Mouse (Mus musculus) mouse trophoblast stem cell (cell line): ENCODE results near the gene Sae1.

ENCODE experiments used
- in situ Hi-C, 2 experiments: fragments of 300-500 bp; cut with MseI, MboI; formaldehyde crosslinking; loops; 2 replicates in 1 of 2; 3 replicates in 1 of 2; pipeline ENCODE4 v1.15.1; 2025

Gene Sae1

DNA sequence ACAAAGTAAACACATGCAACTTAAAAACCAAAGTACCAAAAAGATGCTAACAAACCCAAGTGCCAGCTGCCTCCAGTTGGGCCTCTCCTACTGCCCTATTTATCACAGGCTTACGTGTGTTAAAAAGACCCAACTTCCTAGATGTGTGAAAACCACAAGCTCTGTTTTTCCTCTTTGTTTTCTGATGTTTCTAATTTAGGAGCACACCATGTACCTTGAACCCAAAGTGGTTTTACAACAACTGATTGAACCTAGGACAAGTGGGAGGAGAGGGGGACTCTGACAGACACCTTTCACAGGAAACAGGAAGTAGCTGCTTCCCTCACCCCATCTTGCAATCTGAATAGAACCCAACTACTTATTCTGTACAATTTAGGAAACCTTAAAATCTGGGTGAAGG is 23.3 kb downstream of the Sae1 start:
- in situ Hi-C loops = no loop called here

DNA sequence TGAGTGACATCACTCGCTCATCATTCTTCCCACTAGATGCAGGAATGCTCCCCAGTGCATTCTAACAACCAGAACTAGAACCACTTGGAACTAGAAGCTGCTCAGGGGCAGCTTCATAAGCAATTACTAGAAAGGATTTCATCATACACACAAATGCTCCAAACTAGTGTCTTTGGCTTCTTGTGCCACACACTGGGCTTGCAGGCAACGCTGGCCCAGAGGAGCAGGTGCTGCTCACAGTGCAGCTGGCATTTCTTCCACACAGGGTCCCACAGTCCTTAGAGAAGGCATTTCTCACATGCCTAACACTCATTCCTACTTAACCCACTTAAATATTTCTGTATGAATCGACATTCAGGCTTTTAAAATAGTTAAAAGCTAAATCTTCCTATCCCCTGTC is 30.0 kb downstream of the Sae1 start:
- in situ Hi-C loops = no loop called here

DNA sequence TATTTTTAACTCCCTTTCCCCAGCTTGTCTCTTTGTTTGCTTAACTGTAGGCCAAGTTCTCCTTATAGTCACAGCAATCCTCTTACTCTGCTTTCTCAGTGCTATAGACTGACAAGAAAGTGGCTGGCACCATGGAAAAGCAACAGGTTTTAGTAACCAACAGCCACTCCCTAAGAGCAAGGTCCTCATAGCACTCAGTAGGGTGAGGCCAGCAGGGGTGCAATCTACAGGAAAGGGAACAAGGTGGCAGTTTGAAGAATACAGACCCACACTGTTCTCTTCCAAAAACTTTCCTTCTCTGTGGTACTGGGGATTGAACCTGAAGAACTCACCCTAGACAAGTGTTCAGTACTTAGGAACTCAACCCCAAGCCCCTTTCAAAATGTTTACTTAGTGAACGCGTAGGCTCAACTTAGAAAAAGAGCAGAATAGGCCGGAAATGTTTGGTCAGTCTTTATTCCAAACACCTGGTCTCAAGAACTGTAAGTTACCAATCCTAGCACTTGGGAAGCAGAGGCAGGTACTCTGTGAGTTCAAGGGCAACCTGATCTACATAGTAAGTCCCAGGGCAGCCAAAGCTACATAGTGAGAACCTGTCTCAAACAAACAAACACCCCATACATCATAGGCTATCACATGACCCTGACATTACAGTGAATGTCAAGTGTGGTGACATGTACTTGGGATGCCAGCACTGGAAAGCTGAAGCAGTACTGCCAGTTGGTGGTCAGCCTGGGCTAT is 31.6 kb downstream of the Sae1 start:
- in situ Hi-C loops = no loop called here

DNA sequence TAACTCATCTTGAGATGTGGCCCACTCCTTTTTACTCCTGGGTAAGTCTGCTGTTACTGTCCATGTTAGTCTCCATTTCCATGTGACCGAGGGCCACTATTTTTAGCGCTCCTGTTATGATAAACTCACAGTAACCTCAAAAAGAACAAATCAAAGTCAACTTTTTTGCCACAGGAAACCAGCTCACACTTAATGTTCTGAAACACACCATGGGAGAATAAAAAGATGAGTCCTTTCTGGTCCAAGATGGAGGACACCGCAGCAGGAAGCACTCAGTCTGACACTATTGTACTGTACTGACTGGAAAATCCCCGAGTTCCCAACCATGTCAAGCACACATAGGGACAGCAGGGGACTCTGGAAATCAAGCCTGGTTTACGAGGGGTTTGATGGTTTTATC is 37.6 kb downstream of the Sae1 start:
- in situ Hi-C loops = no loop called here

DNA sequence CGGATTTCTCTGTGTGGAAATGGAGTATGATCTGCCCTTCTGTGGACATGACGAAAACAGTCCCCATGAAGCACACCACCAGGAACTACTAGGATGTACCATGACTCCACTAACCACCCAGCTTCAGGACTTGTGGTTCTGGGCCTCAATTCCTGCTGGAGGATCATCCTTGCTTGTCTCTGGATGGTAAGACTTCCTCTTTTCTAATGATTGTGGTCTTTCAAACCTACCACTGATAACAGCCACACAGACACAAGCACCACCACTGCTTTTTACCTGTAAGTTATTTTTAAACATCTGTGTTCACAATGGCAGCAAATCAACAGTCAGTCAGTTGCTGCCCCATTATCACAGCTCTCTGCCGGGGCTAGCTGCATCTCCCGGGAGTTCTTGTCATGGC is 42.3 kb downstream of the Sae1 start:
- in situ Hi-C loops = no loop called here

DNA sequence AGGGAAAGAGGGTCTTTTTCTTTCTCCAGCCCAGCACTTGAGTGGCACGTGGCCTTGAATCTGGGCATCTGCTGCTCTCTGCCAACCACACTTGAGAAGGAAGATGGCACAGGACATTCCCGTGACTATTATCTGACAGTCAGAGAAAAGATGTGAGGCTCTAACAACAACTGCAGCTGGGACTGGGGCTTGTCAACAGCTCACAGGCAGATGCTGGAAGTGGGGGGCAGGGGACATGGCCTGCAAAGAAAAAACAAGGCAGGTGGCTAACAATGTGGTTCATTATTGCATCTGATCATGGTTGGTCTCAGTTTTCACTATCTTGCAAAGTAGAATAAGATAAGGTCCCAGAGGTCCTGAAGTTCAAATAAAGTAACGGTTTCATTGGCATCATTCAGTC is 43.0 kb downstream of the Sae1 start:
- in situ Hi-C loops = no loop called here

DNA sequence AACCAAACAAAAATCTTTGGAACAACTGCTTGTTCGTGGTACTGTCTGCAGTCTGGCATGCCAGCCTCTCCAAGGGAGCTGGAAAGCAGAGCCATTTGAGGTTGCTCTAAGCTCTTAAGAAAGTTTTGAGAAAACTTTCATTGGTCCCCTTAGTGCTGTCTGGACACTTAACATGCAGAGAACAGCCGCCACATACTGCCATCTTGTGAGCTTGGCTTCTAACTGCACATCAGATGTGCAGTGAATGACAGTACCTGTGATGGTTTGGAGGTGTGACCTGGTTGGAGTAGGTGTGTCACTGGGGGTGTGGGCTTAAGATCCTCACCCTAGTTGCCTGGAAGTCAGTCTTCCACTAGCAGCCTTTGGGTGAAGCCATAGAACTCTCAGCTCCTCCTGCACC is 49.9 kb downstream of the Sae1 start:
- in situ Hi-C loops = no loop called here

DNA sequence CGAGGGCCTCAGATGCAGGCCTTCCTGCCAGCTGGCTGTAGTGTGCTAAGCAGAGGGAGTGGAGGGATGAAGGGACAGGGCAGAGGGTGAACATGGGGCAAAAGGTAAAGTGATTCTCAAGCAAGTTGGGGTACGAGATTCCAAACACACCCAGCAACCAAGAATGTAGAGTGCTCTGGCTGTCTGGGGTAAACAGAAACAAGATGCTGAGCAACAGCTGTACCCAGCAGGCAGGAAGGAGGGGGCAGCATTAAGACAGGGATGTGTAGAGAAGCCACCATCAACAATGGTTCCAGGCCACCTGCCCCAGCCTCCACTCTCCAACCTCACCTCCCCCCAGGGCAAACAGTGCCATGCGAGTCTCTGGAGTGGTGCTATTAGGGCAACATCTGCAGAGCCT is 58.5 kb downstream of the Sae1 start:
- in situ Hi-C loops = no loop called here

DNA sequence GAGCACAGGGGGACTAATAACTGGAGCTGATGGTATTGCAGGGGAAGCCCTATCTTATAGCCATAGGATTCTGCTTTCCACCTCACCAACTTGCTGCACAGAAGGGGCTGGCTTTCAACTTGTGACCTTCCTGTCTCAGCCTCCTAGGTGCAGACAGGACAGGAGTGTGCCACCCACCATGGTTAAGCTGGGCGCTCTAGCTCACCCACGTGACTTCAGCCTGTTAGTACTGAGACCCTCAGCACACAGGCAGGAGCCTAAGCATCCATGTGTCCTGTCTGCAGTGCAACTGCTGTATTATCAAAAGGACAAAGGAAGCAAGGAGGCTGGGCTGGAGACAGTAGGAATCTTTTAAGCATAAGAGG is 61.0 kb downstream of the Sae1 start:
- in situ Hi-C loops = no loop called here

DNA sequence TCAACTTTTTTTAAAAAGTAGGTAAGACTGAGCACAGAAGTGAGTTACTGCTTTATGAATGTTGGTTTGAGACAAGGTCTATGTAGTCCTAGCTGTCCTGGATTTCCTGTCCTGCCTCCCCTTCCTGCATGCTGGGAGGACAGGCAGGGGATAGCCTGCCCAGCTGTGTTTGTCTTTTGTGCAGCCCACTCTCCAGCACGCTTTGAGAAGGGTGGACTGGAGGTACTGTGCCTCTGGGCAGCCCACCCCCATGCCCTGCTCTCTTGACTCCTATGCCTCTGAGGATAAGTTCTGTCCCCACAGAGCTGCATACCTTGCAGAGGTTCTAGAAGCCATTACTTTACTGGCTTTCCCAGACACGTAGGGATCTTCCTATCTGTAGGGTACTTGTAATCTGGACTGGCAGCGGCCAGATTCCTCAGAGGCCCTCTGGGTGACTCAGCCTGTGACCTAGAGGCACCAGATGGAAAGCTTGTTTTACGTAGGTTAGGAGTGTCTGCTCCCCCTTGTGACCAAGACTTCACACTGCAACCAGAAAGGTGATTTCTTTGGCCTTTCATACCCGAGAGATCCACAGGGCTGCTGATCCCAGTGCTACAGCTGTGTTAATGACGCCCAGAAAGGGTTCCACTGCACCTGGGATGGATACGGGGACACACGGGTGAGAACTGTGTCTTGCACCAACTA is 61.5 kb downstream of the Sae1 start:
- in situ Hi-C loops = no loop called here

DNA sequence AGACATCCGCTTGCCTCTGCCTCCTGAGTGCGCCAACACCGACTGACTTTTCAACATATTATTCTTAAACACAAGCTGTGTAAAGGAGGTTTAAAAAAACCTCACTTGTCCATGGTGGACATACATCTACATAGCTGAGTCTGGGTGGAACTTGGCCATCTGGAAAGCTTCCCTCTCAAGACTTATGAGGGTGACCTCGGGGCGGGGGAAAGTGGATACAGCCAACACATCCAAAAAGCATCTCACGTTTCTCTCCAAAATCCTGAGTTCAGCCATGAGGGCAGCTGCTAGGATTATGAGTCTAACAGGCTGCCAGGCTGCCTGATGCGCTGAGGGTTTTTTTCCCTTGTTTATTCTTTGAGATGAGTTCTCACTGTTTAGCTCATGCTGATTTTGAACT is 62.9 kb downstream of the Sae1 start:
- in situ Hi-C loops = no loop called here

DNA sequence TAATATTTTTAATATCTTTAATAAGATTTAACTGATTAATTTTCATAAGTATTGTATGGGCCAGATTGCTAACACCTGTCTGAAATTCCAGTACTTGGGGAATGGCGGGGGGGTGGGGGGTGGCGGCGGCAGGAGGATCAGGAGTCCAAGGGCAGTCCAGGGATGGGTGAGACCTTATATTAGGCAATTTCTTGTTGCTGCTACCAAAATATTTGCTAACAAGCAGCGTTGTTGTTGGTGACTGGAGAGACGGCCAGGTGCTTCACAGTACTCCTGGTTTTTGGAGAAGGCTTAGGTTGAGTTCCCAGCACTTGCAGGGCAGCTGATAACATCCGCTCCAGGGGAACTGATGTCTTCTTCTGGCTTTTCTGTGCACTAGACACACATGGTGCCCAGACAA is 67.1 kb downstream of the Sae1 start:
- in situ Hi-C loops = no loop called here

DNA sequence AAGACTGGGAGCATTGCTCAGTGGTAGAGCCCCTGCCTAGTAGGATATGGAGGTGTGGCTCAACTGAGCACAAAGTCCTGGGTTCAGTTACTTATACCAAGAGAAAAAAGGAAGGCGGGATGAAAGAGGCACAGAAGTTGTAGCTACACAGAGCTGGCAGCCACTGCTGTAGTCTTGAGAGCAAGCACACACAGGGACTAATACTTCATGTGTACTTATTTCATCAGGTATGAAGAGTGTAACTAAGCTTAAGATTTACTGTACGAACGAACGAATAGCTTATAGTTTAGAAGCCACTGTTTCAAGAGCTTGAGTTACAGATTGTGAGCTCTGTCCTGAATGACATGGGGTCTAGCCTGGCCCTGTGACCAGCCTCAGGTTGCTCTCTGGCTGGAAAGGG is 68.4 kb downstream of the Sae1 start:
- in situ Hi-C loops = no loop called here

DNA sequence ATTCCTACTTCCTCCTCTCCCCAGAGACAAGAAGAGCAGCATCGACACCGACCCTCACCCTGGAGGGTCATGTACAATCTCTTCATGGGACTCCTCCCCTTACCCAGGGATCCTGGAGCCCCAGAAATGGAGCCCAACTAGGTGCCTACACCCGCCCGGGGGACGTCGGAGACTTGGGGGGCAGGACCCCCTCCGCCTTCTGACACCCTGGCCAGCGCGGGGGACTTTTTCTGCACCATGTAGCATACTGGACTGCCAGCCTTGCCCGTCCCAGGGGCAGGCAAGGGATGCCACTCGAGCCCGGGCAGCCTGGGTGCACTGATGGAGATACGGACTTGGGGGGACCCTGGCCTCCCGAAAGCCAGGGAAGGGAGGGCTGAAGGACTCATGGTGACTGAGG is 70.5 kb downstream of the Sae1 start:
- in situ Hi-C loops = no loop called here

DNA sequence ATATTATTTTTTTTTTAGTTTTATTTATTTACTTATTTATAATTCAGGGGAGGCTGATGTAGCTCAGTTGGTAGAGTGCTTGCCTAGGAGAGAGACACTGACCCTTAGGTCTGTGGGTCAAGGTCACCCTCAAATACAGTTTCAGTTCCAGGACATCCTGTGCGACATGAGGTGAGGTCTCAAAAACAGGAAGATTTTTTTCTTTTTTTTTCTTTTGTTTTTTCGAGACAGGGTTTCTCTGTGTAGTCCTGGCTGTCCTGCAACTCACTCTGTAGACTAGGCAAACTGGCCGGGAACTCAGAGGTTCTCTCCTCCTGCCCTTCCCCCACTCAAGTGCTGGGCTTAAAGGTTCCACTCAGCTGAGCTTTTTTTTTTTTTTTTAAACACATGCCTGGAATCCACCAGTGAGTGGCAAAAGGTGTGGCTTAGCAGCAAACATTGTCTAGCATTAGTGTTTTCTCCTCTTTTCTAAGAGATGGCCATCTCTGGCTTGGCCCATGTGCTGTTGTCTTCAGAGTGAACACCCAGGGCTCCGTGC is 72.3 kb downstream of the Sae1 start:
- in situ Hi-C loops = no loop called here

DNA sequence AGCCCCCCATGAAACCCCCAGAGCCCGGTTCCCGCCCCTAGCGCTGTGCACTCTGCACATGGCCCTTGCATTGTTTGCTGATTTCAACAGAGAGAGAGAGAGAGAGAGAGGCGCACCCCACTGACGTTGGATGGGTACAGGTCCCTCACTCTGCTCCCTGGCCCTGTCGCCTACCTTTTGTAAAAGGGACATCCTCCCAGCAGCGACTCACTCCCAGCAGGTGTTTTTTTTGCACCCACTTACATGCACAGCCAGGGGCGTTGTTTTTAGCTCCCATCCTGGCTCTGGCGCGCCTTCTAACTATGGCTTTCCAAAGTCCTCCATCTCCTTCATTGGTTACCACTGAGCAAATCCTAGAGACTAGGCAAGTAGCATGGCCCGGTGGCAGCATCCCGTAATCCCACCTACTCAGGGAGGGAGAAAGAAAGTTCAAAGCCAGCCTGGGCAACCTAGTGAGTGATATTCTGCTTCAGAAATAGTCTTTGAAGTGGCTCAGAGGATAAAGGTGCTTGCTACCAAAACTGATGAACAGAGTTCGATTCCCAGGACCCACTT is 73.3 kb downstream of the Sae1 start:
- in situ Hi-C loops = no loop called here

DNA sequence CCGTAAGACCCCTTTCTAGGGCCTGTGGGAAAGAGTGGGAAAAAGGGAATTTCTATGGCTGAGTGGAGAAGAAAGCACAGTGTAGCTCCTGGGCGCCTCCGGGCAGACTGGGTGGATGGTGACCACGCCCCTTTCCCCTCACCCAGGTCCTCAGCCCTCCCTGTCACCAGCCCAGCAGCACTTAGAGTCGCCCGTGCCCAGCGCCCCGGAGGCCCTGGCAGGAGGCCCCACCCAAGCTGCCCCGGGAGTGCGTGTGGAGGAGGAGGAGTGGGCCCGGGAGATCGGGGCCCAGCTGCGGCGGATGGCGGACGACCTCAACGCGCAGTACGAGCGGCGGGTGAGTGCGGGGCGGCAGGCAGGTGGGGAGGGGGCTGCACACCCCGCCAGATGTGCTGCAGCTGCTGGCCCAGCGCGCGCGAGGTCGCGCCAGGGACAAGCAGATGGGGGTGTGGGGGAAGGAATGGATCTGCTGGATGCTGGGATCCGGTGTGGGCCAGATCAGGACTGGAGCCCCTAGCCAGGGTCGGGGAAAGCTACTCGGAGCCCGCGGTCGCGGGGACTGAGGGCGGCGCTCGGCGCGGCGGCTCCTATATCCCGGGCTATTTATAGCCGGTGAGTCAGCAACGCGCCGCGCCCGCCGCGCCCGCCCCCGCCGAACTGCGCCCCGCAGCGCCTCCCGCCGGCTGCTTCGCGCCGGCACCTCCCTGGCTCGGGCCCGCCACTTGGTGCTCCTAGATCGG is 74.0 kb downstream of the Sae1 start:
- in situ Hi-C loops = no loop called here

DNA sequence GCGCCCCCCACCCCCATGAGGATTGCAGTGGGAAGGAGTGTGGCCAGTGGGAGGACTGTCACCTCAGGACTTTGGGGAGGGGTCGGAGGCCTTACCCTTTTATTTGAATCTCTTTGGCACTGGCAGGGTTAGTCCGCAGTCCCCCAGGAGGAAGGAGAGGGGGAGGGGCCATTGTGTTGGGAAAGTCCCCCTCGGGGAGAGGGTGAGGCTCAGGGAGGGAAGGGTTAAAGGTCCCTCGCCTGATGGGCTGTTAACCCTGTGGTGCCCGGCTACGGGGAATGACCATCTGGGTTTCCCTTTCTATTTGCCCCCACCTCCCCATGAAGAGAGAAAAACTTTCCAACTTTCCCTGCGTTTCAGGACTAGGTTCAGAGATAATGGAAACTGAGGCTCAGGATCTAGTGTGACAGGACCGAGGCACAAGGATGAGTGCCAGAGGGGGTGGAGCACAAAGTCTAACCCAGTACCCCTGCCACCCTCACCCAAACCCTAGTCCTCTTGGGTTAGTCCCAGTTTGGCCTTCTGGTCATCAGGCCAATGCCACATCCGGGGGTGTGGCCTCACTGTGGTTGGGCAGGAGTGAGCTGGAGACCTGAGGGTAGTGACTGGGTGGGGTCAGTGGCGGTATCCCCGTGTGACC is 74.8 kb downstream of the Sae1 start:
- in situ Hi-C loops = no loop called here

DNA sequence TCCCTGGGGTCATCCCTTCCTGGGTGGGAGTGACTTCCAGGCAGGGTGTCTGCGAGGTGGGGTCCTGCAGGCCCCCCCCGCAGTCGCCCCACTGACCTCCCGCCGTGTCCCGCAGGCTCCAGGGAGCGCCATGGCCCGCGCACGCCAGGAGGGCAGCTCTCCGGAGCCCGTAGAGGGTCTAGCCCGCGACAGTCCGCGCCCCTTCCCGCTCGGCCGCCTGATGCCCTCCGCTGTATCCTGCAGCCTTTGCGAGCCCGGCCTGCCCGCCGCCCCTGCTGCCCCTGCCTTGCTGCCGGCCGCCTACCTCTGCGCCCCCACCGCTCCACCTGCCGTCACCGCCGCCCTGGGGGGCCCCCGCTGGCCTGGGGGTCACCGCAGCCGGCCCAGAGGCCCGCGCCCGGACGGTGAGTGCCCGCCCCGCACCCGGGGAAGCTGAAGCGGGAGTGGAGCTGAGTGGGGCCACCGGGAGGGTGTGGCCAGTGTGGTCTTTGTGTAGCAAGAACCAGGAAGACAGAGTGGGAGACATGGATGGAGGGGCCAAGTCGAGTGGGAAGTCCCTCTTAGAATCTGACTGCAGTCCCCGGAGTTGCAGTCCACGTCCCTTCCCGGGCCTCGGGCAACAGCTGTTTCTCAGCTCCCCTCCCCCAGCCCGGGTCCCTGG is 75.5 kb downstream of the Sae1 start:
- in situ Hi-C loops = no loop called here

DNA sequence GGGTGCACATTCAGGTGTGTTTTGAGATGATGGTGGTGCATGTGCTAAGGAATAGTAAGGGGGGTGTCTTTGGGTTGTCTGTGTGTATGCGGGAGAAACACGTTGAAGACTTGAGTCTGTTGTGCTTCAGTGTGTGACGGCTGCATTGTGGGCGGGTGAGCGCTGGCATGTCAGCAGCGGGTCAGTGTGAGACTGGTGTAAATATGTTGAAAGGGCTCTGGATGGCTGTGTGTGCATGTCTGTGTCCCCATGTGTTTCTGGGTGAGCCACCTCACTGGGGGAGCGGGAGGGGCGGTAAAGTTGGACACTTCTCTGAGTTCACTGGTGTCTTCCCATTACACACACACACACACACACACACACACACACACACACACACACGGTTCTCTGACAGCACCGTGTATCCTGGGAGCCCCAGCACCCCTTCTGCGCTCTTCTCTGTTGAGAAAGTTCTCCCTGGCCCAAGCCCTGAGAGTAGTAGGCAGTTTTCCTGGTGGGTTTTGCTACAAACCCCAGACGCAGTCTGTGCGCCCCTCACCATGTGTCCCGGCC is 76.1 kb downstream of the Sae1 start:
- in situ Hi-C loops = no loop called here
